Mouse (Mus musculus): ENCODE data around the gene Zfp202.
"Not testable (repeated sequence)": the region's sequence is repeated elsewhere in the genome, so short reads cannot be mapped to it uniquely, and the experiment has no call there.

The Zfp202 gene

GRCm38 (mm10) chr9:40192098-40193038 is at the start of gene Zfp202:
Gene Zfp202, plus strand, starts transcription at chr9:40192316.
- DNase-seq: peak; percentile 73

GRCm38 (mm10) chr9:40155118-40155644 is 36.9 kb upstream of the Zfp202 start:
- no peak for DNase-seq

GRCm38 (mm10) chr9:40166446-40166845 is 25.7 kb upstream of the Zfp202 start:
- DNase-seq: no peak

GRCm38 (mm10) chr9:40177017-40177416 is 15.1 kb upstream of the Zfp202 start:
- no peak for DNase-seq

- DNase-seq: no peak
These were observed 11.5 kb upstream of the Zfp202 start, which contains the start of gene Olfr986 for GRCm38 (mm10) chr9:40180620-40181019. Gene Olfr986, plus strand, starts transcription at chr9:40180920.

GRCm38 (mm10) chr9:40185166-40185565 is 7.0 kb upstream of the Zfp202 start:
- DNase-seq: not testable (repeated sequence)

GRCm38 (mm10) chr9:40191086-40191876 is 835 bp upstream of the Zfp202 start:
- DNase-seq: no peak

GRCm38 (mm10) chr9:40195981-40196380 is 3.9 kb downstream of the Zfp202 start:
- no peak for DNase-seq

- DNase-seq: no peak
These were observed 14.4 kb downstream of the Zfp202 start for GRCm38 (mm10) chr9:40206546-40206950.

- no peak for DNase-seq
These were observed 18.6 kb downstream of the Zfp202 start for GRCm38 (mm10) chr9:40210744-40211143.

- no peak for DNase-seq
These were observed 21.9 kb downstream of the Zfp202 start for GRCm38 (mm10) chr9:40214058-40214457.

GRCm38 (mm10) chr9:40216651-40217050 is 24.5 kb downstream of the Zfp202 start:
- DNase-seq: no peak

- DNase-seq: no peak
These were observed 32.2 kb downstream of the Zfp202 start for GRCm38 (mm10) chr9:40224289-40224688.

GRCm38 (mm10) chr9:40227874-40228789 is 36.0 kb downstream of the Zfp202 start:
- peak; percentile 32 for DNase-seq

GRCm38 (mm10) chr9:40228804-40229331 is 36.8 kb downstream of the Zfp202 start:
- DNase-seq: no peak

GRCm38 (mm10) chr9:40229479-40229878 is 37.4 kb downstream of the Zfp202 start:
- DNase-seq: no peak

GRCm38 (mm10) chr9:40231019-40231418 is 38.9 kb downstream of the Zfp202 start:
- DNase-seq: no peak

- DNase-seq: no peak
These were observed 42.3 kb downstream of the Zfp202 start for GRCm38 (mm10) chr9:40234233-40235072.

- DNase-seq: no peak
These were observed 43.1 kb downstream of the Zfp202 start for GRCm38 (mm10) chr9:40235220-40235619.

GRCm38 (mm10) chr9:40239749-40240148 is 47.6 kb downstream of the Zfp202 start:
- no peak for DNase-seq

- DNase-seq: no peak
These were observed 48.2 kb downstream of the Zfp202 start for GRCm38 (mm10) chr9:40240311-40240710.

Data from cerebellum, adult 11 months (tissue).